Mouse (Mus musculus): ENCODE measurements around the gene Ptgfrn. TPM values are rescaled to one million over a fixed set of nuclear protein-coding genes. Genes with fewer than 3 reads are reported as not detected.

The Ptgfrn gene
- polyA plus RNA-seq, 1 experiment: 81.5 TPM

DNA sequence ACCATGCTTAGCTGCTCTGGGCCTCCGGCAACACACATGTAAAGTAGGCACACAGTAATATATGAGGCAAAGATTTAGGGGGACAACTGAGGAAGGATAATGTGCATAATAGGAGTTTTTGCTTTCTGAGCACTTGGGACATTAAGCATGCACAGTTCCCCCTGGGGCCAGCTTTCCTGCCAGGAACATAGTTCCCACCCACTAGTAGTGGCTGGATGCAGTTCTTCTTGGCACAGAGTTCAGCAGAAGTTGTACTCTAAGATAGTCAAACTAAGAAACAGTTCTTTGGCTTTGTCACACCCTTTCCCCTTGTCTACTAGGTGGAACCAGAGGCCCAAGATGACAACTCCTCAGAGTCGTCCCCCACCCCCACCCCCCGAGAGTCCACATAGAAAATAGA is 12.4 kb upstream of the Ptgfrn start:
- no peak for DNase-seq
- TF ChIP-seq POLR2A (IDR thresholded peaks at IDR 0.05; ENCODE audit: borderline replicate concordance, extremely low read depth, low read depth, low read length) (no peak), CTCF (IDR thresholded peaks at IDR 0.05; ENCODE audit: insufficient read depth, low read length) (no peak)
- Histone ChIP-seq H3K4me1 (ENCODE audit: control insufficient read depth, insufficient read depth, low read length) (peaks cover 3% of the 10 kb centered on the region; the same call in 1 of the 2 replicates), H3K4me3 (replicated peaks; ENCODE audit: extremely low read depth, low read depth, low read length) (no peak overlapping the region)
- 69% methylated on average over 3 of the region's 3 CpGs for WGBS

DNA sequence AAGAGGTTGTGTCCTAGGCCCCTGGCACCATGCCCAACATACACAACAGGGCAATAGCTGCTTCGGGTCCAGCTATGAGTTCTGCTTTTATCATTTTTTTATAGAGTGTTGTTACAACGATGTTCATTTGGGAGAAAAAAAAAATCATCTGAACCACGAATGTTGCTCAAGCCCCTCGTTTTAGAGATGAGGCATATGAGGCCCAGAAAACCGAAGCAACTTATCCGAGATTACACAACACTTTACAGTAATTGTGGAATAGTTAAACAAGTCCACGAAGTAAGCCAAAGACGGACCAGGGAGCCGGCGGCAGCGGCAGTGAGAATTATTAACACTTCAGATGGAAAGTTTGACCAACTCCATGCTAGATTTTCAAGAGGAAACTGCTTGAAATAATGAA is 7.7 kb upstream of the Ptgfrn start:
- H3K4me1 ChIP-seq (ENCODE audit: control insufficient read depth, insufficient read depth, low read length): peaks cover 3% of the 10 kb centered on the region; the same call in 1 of the 2 replicates
- TF ChIP-seq CTCF (IDR thresholded peaks at IDR 0.05; ENCODE audit: insufficient read depth, low read length) (no peak), POLR2A (IDR thresholded peaks at IDR 0.05; ENCODE audit: borderline replicate concordance, extremely low read depth, low read depth, low read length) (no peak)
- no peak for DNase-seq
- WGBS: 66% methylated on average over 11 of the region's 11 CpGs
- H3K4me3 ChIP-seq (replicated peaks; ENCODE audit: extremely low read depth, low read depth, low read length): no peak overlapping the region

DNA sequence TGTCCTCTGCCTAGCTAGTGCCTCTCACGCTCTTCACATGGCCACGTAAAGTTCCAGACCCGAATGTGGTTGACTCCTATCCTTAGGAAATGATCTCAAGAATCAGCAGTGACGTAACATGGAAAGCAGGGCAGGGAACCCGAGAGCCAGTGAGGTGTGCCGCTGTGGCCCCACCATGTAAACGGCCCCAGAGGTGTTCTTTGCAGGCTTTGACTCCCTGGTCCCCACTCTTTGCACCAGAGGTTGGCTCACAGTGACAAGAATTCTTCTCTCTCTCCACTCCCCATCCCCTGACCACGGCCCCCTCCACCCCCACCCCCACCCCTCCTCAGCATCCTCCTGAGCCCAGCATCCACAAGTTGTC is 7.3 kb upstream of the Ptgfrn start:
- TF ChIP-seq CTCF (IDR thresholded peaks at IDR 0.05; ENCODE audit: insufficient read depth, low read length) (no peak), POLR2A (IDR thresholded peaks at IDR 0.05; ENCODE audit: borderline replicate concordance, extremely low read depth, low read depth, low read length) (no peak)
- 64% methylated on average over 8 of the region's 8 CpGs for WGBS
- DNase-seq: no peak
- no peak overlapping the region for H3K4me3 ChIP-seq (replicated peaks; ENCODE audit: extremely low read depth, low read depth, low read length)
- peaks cover 2% of the 10 kb centered on the region; the same call in 1 of the 2 replicates for H3K4me1 ChIP-seq (ENCODE audit: control insufficient read depth, insufficient read depth, low read length)

DNA sequence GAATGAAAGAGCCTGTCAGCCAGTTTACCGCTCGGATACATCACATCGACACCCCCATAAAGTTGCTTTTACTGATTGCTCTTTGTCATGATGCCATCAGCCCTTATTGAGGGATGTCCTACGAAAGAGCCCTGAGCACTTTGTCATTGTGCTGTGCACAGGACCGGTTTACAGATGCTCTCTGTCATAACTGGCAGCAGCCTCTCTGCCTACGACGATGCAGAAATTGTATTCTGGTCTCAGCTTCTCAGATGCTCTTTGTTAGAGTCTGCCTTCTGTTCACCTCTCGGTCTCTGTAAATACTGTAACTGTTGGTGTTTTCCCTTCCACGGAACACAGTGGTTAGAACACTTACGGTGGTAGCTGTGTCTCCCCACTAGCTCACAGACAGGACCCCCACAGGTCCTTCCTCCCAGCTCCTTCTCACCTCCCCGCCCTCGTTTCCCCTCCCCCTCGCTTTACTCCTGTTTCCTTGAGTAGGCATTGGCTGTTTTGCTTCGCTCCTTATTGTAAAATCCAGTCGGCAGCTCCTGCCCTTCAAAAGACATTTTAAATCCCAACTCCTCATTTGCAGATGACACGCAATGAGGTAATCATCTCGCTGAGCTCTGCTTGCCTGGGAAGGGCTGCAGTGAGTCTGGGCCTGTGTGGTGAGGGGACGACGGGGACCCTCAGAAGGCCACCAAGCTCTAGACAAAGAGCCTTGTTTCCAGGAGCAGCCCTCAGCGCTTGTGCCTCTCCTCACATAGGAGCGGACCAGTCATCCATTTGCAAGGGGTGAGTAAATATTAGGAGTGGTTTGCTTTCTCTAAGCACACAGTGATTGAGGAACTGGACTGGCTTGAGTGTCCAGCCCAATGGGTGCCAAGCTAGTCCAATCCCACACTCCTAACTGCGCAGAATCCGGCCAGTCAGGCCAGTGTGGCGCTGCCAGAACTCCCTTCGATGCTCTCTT is 6.6 kb upstream of the Ptgfrn start:
- H3K4me3 ChIP-seq (replicated peaks; ENCODE audit: extremely low read depth, low read depth, low read length): peak overlapping the region; percentile 20
- DNase-seq: no peak
- WGBS: 56% methylated on average over 25 of the region's 25 CpGs
- TF ChIP-seq CTCF (IDR thresholded peaks at IDR 0.05; ENCODE audit: insufficient read depth, low read length) (no peak), POLR2A (IDR thresholded peaks at IDR 0.05; ENCODE audit: borderline replicate concordance, extremely low read depth, low read depth, low read length) (peak; percentile 40; the same call in 1 of the 2 replicates)
- no peaks in the 10 kb centered on the region; the same call in 1 of the 2 replicates for H3K4me1 ChIP-seq (ENCODE audit: control insufficient read depth, insufficient read depth, low read length)

DNA sequence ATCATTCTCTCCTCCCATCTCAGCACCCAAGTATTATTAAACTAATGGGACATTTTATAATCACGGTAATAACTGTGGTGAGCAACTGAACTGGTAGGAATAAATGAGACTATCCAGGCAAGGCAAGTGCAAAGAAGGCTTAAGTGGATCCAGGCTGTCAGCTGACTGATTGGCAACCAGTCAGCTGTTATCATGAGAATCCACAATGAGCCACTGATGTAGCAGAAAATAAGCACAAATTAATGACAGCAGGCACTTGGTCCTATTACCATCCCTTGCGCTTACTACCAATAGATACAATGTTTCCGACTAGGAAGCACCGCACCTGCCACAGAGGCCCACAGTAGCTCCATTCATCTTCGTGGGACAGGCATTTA is 2.4 kb upstream of the Ptgfrn start:
- no peak for TF ChIP-seq CTCF (IDR thresholded peaks at IDR 0.05; ENCODE audit: insufficient read depth, low read length)
- TF ChIP-seq POLR2A (IDR thresholded peaks at IDR 0.05; ENCODE audit: borderline replicate concordance, extremely low read depth, low read depth, low read length): no peak
- no peak for DNase-seq
- WGBS: 89% methylated on average over 5 of the region's 5 CpGs
- peaks cover 7% of the 10 kb centered on the region for H3K4me1 ChIP-seq (ENCODE audit: control insufficient read depth, insufficient read depth, low read length)
- H3K4me3 ChIP-seq (replicated peaks; ENCODE audit: extremely low read depth, low read depth, low read length): no peak overlapping the region

DNA sequence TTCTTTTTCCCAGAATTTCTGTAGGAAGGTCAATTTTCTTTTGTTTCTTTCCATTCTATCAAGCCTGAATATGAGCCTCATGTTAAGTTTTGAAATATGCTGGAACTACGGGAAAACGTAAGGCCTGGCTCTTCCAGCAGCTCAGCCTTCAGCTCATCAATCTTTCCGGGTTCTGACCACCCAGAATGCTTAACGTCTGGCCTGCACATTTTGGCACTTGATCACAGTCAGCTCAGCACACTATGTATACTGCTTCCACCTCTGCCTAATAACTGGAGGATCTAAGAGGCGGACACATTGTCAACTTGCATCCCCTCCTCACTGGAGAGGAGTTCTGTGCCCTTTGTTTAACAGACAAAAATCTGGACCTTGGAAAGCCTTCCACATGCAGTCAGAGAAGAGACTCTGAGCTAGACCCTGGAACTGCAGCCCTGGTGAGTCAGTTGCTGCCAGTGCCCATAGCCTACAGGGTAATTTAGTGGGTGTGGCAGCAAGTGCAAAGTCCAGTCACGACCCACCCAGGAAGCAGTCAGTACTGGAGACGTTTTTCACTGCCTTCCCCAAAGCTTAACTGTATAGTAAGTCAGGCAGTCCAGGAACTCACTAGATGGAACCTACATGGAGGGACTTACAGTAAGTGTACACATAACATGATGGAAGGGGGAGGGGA is 1.9 kb upstream of the Ptgfrn start:
- Histone ChIP-seq H3K4me3 (replicated peaks; ENCODE audit: extremely low read depth, low read depth, low read length) (no peak overlapping the region), H3K4me1 (ENCODE audit: control insufficient read depth, insufficient read depth, low read length) (peaks cover 7% of the 10 kb centered on the region)
- DNase-seq: no peak
- 49% methylated on average over 7 of the region's 7 CpGs for WGBS
- no peak for TF ChIP-seq CTCF (IDR thresholded peaks at IDR 0.05; ENCODE audit: insufficient read depth, low read length)
- no peak for TF ChIP-seq POLR2A (IDR thresholded peaks at IDR 0.05; ENCODE audit: borderline replicate concordance, extremely low read depth, low read depth, low read length)

DNA sequence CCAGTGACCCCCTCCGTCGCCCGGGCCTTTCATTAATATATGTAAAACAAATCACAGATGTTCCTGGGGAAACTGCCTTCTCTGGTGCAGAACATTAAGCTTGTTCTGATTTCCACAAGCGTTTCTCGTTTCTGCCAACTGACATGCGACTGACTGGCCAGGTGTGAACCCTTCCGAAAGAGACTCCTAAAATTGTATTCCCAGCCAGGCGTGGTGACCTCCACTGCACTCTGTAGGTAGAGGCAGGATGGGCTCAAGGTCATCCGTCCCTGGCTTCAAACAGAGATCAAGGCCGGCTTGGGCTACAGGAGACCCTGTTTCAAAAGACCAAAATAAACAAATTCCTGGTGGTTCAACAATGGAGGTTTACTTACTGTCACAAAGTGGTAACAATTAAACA is 1.2 kb upstream of the Ptgfrn start:
- Histone ChIP-seq H3K4me3 (replicated peaks; ENCODE audit: extremely low read depth, low read depth, low read length) (no peak overlapping the region), H3K4me1 (ENCODE audit: control insufficient read depth, insufficient read depth, low read length) (peaks cover 7% of the 10 kb centered on the region)
- WGBS: 84% methylated on average over 10 of the region's 10 CpGs
- TF ChIP-seq CTCF (IDR thresholded peaks at IDR 0.05; ENCODE audit: insufficient read depth, low read length): no peak
- TF ChIP-seq POLR2A (IDR thresholded peaks at IDR 0.05; ENCODE audit: borderline replicate concordance, extremely low read depth, low read depth, low read length): no peak
- no peak for DNase-seq

DNA sequence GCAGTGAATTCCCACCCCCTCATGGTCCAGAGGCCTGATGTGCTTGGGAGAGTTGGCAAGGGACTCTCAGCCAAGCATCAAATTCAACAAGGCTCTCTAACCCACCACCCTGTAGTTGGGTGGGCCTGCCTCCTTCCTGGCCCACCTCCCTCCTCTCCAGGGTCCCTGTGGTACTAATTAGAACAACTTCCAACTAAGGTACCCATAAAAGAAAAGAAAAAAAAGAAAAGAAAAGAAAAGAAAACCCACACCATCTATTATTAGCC is 693 bp upstream of the Ptgfrn start:
- Histone ChIP-seq H3K4me3 (replicated peaks; ENCODE audit: extremely low read depth, low read depth, low read length) (peak overlapping the region; percentile 59), H3K4me1 (ENCODE audit: control insufficient read depth, insufficient read depth, low read length) (peaks cover 10% of the 10 kb centered on the region)
- TF ChIP-seq CTCF (IDR thresholded peaks at IDR 0.05; ENCODE audit: insufficient read depth, low read length) (no peak), POLR2A (IDR thresholded peaks at IDR 0.05; ENCODE audit: borderline replicate concordance, extremely low read depth, low read depth, low read length) (no peak)
- no peak for DNase-seq

DNA sequence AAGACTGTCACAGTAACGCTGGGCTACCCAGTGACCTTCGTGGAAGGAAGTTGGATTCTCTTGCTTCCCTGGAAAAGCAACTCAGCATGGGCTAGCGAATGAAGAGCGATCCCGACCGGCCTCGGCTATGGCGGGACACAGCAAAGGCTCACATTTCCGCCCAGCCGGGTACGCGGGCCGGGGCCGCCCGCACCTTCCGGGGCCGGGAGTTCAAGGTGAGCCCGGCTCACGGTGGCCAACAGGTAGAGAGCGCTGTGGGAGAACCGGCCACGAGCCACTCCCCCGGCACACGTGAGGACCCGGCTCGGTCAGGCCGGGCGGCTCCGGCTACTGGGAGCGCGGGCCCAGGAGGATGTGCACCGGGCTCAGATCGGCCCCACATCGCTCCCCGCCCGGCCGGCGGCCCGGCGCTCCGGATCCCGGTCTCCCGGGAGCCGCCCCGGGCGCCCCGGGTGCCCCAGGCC is 488 bp downstream of the Ptgfrn start:
- under 1% methylated on average over 47 of the region's 47 CpGs for WGBS
- DNase-seq: no peak
- TF ChIP-seq CTCF (IDR thresholded peaks at IDR 0.05; ENCODE audit: insufficient read depth, low read length) (no peak), POLR2A (IDR thresholded peaks at IDR 0.05; ENCODE audit: borderline replicate concordance, extremely low read depth, low read depth, low read length) (no peak)
- Histone ChIP-seq H3K4me1 (ENCODE audit: control insufficient read depth, insufficient read depth, low read length) (peaks cover 12% of the 10 kb centered on the region), H3K4me3 (replicated peaks; ENCODE audit: extremely low read depth, low read depth, low read length) (peak overlapping the region; percentile 59)

Data from lung, adult 2 months (tissue).